In the genomic region with DNA sequence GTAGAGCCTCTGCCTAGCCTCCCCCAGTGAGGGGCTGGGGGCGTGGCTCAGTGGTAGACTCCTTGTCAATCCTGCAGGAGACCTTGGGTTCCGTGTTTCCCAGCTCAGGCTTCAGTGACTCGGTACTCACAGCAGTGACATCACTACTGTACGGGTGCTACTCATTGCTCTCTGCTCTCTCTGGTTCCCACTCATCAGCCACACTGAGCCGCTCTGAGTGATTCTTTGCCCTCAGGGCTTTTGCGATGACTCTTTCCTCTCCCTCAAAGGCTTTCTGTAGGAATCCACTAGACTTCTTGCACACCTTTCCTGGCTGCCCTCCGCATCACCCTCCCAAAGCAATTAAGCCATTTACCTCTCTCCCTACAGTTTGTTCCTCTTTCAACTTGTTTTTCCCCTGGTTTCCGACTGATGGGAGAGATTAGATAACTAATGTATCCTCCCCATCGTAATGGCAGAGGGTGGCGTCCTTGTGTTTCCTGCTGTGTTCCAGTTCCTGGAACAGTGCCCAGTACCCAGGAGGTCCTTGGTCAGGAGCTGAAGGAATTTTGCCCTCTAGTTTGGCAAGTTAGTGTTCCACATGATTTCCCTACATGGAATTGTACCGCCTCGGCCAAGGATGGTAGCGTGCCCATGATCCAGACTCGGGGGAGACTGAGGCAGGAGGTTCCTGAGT, we compare ENCODE assay signal across 12 mouse cellular contexts. TPM values are rescaled to one million over a fixed set of nuclear protein-coding genes. Genes with fewer than 3 reads are reported as not detected.
A peak's percentile ranks its signal among the peaks of the same experiment; 100 is the strongest.
DNase-seq lines count a peak whose midpoint lies in the region; ATAC-seq and TF ChIP-seq lines count a peak whose summit lies in the region.
"Had no signal": no experiment of that assay in that cellular context is flagged by ENCODE, and none has a peak within 500 bp of the region (broad histone marks: within the 10 kb centered on the region; RNA-seq: fewer than 3 reads in every experiment).

No protein-coding gene starts in this region.

- no peak overlapping the region; the same call in 1 of the 2 replicates for H3K4me3 ChIP-seq in bone marrow macrophage, adult 2 months (ENCODE audit: insufficient read depth, low read length)
- H3K4me3 ChIP-seq in kidney, embryonic 15.5 days (replicated peaks): no peak overlapping the region
- peak overlapping the region; percentile 10 for H3K4me3 ChIP-seq in megakaryocyte, embryonic 14.5 days (replicated peaks)

- H3K4me2 ChIP-seq in kidney, embryonic 15.5 days: peak overlapping the region; percentile 62; the same call in 1 of the 2 replicates

- TF ChIP-seq CTCF in bone marrow macrophage, adult 2 months (IDR thresholded peaks at IDR 0.05; ENCODE audit: low read depth, low read length): no peak

- H3K27ac ChIP-seq in bone marrow macrophage, adult 2 months (ENCODE audit: insufficient read depth, low read depth, low read length): 0 out of 2 replicates have a peak overlapping the region, but pooled peaks have one; percentile 4
- H3K27ac ChIP-seq in kidney, embryonic 15.5 days: peak overlapping the region; percentile 87
- H3K27ac ChIP-seq: neural tube, embryonic 15.5 days had no signal

- no peak for TF ChIP-seq POLR2A in bone marrow macrophage, adult 2 months (IDR thresholded peaks at IDR 0.05; ENCODE audit: borderline replicate concordance, low read depth, low read length)

- H3K27me3 ChIP-seq in kidney, embryonic 15.5 days: no peaks in the 10 kb centered on the region
- peaks cover 70% of the 10 kb centered on the region for H3K27me3 ChIP-seq in megakaryocyte, embryonic 14.5 days (replicated peaks)
- H3K27me3 ChIP-seq: neural tube, embryonic 15.5 days had no signal

- peaks cover 48% of the 10 kb centered on the region for H3K4me1 ChIP-seq in bone marrow macrophage, adult 2 months (ENCODE audit: control insufficient read depth, insufficient read depth, low read length)
- H3K4me1 ChIP-seq in kidney, embryonic 15.5 days: peaks cover 39% of the 10 kb centered on the region
- H3K4me1 ChIP-seq in megakaryocyte, embryonic 14.5 days: peaks cover 52% of the 10 kb centered on the region

- WGBS in kidney, embryonic 15.5 days: 41% methylated on average over 14 of the region's 14 CpGs

- no peaks in the 10 kb centered on the region for H3K9me3 ChIP-seq in kidney, embryonic 15.5 days (replicated peaks)
- no peaks in the 10 kb centered on the region for H3K9me3 ChIP-seq in megakaryocyte, embryonic 14.5 days
- H3K9me3 ChIP-seq: neural tube, embryonic 15.5 days had no signal

- H3K9ac ChIP-seq in kidney, embryonic 15.5 days: no peak overlapping the region
- H3K9ac ChIP-seq: neural tube, embryonic 15.5 days had no signal

- intact Hi-C loops in heart, postnatal 10 days (cut with DNase I): no loop called here
- intact Hi-C loops in left cerebral cortex, postnatal 25 days (cut with DNase I): no loop called here

- DNase-seq in heart, adult 8-10 months (ENCODE audit: low spot score): peak; percentile 36
- no peak for DNase-seq in heart, postnatal 10 days
- DNase-seq in thymus, postnatal 4 days: no peak
- no peak for DNase-seq in left cerebral cortex, postnatal 25 days (ENCODE audit: low spot score in 2 of 2)

- H3K36me3 ChIP-seq in kidney, embryonic 15.5 days: no peaks in the 10 kb centered on the region
- peaks cover under 1% of the 10 kb centered on the region for H3K36me3 ChIP-seq in megakaryocyte, embryonic 14.5 days (replicated peaks; ENCODE audit: low read length)
- H3K36me3 ChIP-seq: neural tube, embryonic 15.5 days had no signal

- no peak for ATAC-seq in kidney, embryonic 15.5 days (replicated peaks; ENCODE audit: low FRiP score)
- ATAC-seq in erythroblast, adult 5-6 weeks (replicated peaks; ENCODE audit: low FRiP score, poor library complexity, severe bottlenecking): no peak

RNA-seq across cellular contexts. Expression of a gene that starts 0.8 kb away (rescaled TPM):
- 1 to 10 TPM; 1.7 to 9.2 (median 2.6) TPM for total RNA-seq in heart, adult 8-10 months (2022)
- 1 to 10 TPM; 4.2 to 6.1 TPM for total RNA-seq in heart, postnatal 10 days (2021)
- polyA plus RNA-seq in bone marrow macrophage, adult 2 months (2012; ENCODE audit: insufficient read depth, insufficient read length, missing spikeins): 24.8 and 27.5 TPM in 2 replicates
- polyA plus RNA-seq in kidney, embryonic 15.5 days (2015; fragmentation: Nextera tagmentation; extraction: Ambion mirVana): 14.4 and 15.3 TPM in 2 replicates
- polyA plus RNA-seq in megakaryocyte, embryonic 14.5 days (2012; ENCODE audit: insufficient read depth, low replicate concordance): 14.6 and 56.5 TPM in 2 replicates
- total RNA-seq in left cerebral cortex, postnatal 25 days (2021): under 1 TPM; 0.71 to 0.73 TPM
- total RNA-seq in erythroblast, adult 5-6 weeks (2015; ENCODE audit: low replicate concordance): 28.4 and 30.9 TPM in 2 replicates
- 19.4 and 34.9 TPM in 2 replicates for total RNA-seq in erythroblast, adult 5-6 weeks (2017; ENCODE audit: low replicate concordance)

RNA-seq across cellular contexts. Expression of a gene that starts 9.4 kb away (rescaled TPM):
- total RNA-seq in heart, adult 8-10 months (2022): under 1 TPM in 1 of 4 experiments, not detected in 3; 0.32 TPM
- not detected for total RNA-seq in heart, postnatal 10 days (2021)
- not detected in 2 replicates for polyA plus RNA-seq in bone marrow macrophage, adult 2 months (2012; ENCODE audit: insufficient read depth, insufficient read length, missing spikeins)
- not detected in 2 replicates for polyA plus RNA-seq in kidney, embryonic 15.5 days (2015; fragmentation: Nextera tagmentation; extraction: Ambion mirVana)
- polyA plus RNA-seq in megakaryocyte, embryonic 14.5 days (2012; ENCODE audit: insufficient read depth, low replicate concordance): 0.28 TPM in 1 of 2 replicates, not detected in the other
- under 1 TPM; 0.34 to 0.57 TPM for total RNA-seq in left cerebral cortex, postnatal 25 days (2021)
- not detected in 2 replicates for total RNA-seq in erythroblast, adult 5-6 weeks (2015; ENCODE audit: low replicate concordance)
- not detected in 2 replicates for total RNA-seq in erythroblast, adult 5-6 weeks (2017; ENCODE audit: low replicate concordance)
- total RNA-seq: gastrocnemius, adult 8-10 months had no signal
- polyA plus RNA-seq: neural tube, embryonic 15.5 days had no signal

RNA-seq across cellular contexts. Expression of a gene that starts 20.3 kb away (rescaled TPM):
- total RNA-seq in heart, adult 8-10 months (2022): 10 to 100 TPM; 16.6 to 22.0 (median 18.7) TPM
- 10 to 100 TPM; 18.6 to 22.7 TPM for total RNA-seq in heart, postnatal 10 days (2021)
- polyA plus RNA-seq in bone marrow macrophage, adult 2 months (2012; ENCODE audit: insufficient read depth, insufficient read length, missing spikeins): not detected in 2 replicates
- 6.8 and 7.3 TPM in 2 replicates for polyA plus RNA-seq in kidney, embryonic 15.5 days (2015; fragmentation: Nextera tagmentation; extraction: Ambion mirVana)
- not detected in 2 replicates for polyA plus RNA-seq in megakaryocyte, embryonic 14.5 days (2012; ENCODE audit: insufficient read depth, low replicate concordance)
- 100 to 1,000 TPM; 243 to 246 TPM for total RNA-seq in left cerebral cortex, postnatal 25 days (2021)
- total RNA-seq in erythroblast, adult 5-6 weeks (2015; ENCODE audit: low replicate concordance): not detected in 2 replicates
- 0.77 TPM in 1 of 2 replicates, not detected in the other for total RNA-seq in erythroblast, adult 5-6 weeks (2017; ENCODE audit: low replicate concordance)

RNA-seq across cellular contexts. Expression of a gene that starts 45.3 kb away (rescaled TPM):
- total RNA-seq in heart, adult 8-10 months (2022): 10 to 100 TPM; 15.1 to 17.1 (median 15.6) TPM
- 10 to 100 TPM; 15.3 to 18.8 TPM for total RNA-seq in heart, postnatal 10 days (2021)
- 0.69 TPM in 1 of 2 replicates, not detected in the other for polyA plus RNA-seq in bone marrow macrophage, adult 2 months (2012; ENCODE audit: insufficient read depth, insufficient read length, missing spikeins)
- polyA plus RNA-seq in kidney, embryonic 15.5 days (2015; fragmentation: Nextera tagmentation; extraction: Ambion mirVana): 61.6 and 66.6 TPM in 2 replicates
- polyA plus RNA-seq in megakaryocyte, embryonic 14.5 days (2012; ENCODE audit: insufficient read depth, low replicate concordance): 33.9 and 51.4 TPM in 2 replicates
- 10 to 100 TPM; 45.7 to 52.6 TPM for total RNA-seq in left cerebral cortex, postnatal 25 days (2021)
- total RNA-seq in erythroblast, adult 5-6 weeks (2015; ENCODE audit: low replicate concordance): not detected in 2 replicates
- not detected in 2 replicates for total RNA-seq in erythroblast, adult 5-6 weeks (2017; ENCODE audit: low replicate concordance)

RNA-seq across cellular contexts. Expression of a gene that starts 50.7 kb away (rescaled TPM):
- total RNA-seq in heart, adult 8-10 months (2022): not detected
- not detected for total RNA-seq in heart, postnatal 10 days (2021)
- not detected in 2 replicates for polyA plus RNA-seq in bone marrow macrophage, adult 2 months (2012; ENCODE audit: insufficient read depth, insufficient read length, missing spikeins)
- polyA plus RNA-seq in kidney, embryonic 15.5 days (2015; fragmentation: Nextera tagmentation; extraction: Ambion mirVana): 0.48 and 0.68 TPM in 2 replicates
- polyA plus RNA-seq in megakaryocyte, embryonic 14.5 days (2012; ENCODE audit: insufficient read depth, low replicate concordance): not detected in 2 replicates
- total RNA-seq in left cerebral cortex, postnatal 25 days (2021): not detected
- not detected in 2 replicates for total RNA-seq in erythroblast, adult 5-6 weeks (2015; ENCODE audit: low replicate concordance)
- total RNA-seq in erythroblast, adult 5-6 weeks (2017; ENCODE audit: low replicate concordance): not detected in 2 replicates
- total RNA-seq: gastrocnemius, adult 8-10 months; left cerebral cortex, postnatal 14 days had no signal
- polyA plus RNA-seq: cortical plate, adult 2 months had no signal

Comparison
In these comparisons a context has a peak if more than half of its experiments do, and no peak if none do; other contexts are left out.
1. RNA of a gene that starts 20.3 kb away (total RNA-seq): 243 to 246 TPM in left cerebral cortex, postnatal 25 days; 18.6 to 22.7 TPM in heart, postnatal 10 days, 16.6 to 22.0 TPM in heart, adult 8-10 months and 0.77 TPM in erythroblast, adult 5-6 weeks; every median in the first group is over 10 times any median in the second.